Mouse (Mus musculus) left cerebral cortex, adult 2 months (tissue): ENCODE data around the gene B3galt4. TPM values are rescaled to one million over a fixed set of nuclear protein-coding genes. Genes with fewer than 3 reads are reported as not detected.

ENCODE experiments used
- DNase-seq, 2 experiments: peaks; one replicate each; pipeline ENCODE4 v3.0.0; 2021 to 2022; ENCODE audit warnings: low spot score in 2 of 2, mixed read lengths in 1 of 2; ENCODE audit errors: extremely low spot score in 1 of 2
- H3K27ac ChIP-seq: fragments of 200-600 bp; 2 replicates; pipeline ENCODE4 v1.8.1; 2022
- H3K4me3 ChIP-seq: fragments of 200-600 bp; 2 replicates; pipeline ENCODE4 v1.8.1; 2022
- CTCF ChIP-seq: fragments of 200-600 bp; IDR thresholded peaks from 2 replicates; pipeline ENCODE4 v1.8.1; 2022; ENCODE audit warnings: antibody characterized with exemption, mild to moderate bottlenecking, moderate library complexity
- intact Hi-C: fragments of 180-260 bp; cut with DNase I; formaldehyde crosslinking; loops from one replicate; pipeline ENCODE4 v1.15.1; 2025
- total RNA-seq, 2 experiments: library from RNA; stranded (reverse); gene quantifications; 2 replicates each; pipeline ENCODE4 v1.2.3; 2021

Gene B3galt4
- total RNA-seq, 2 experiments from 2014 or later = 6.3 to 6.5 TPM

DNA sequence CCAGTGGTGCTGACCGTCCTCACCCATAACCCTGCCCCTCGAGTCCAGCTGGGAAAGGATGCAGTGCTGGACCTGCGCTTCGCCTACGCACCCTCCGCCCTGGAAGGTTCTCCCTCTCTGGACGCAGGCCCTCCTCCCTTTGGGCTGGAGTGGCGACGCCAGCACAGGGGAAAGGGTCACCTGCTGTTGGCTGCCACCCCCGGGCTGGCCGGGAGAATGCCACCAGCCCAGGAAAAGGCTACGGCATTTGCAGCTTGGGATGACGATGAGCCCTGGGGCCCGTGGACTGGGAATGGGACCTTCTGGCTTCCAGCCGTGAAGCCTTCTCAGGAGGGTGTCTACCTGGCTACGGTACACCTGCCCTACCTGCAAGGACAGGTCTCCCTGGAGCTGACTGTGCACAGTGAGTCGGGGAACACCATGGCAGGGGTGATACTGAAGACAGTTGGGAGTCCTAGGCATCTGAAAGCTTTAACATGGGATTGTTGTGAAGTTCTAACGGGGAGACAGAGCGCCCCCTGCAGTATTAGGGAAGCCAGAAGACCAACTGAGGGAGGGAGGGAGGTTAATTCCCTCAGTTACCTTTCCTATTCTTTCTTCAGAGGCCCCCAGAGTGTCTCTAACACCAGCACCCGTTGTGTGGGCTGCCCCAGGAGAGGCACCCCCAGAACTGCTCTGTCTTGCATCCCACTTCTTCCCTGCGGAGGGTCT, 25.7 kb downstream of the B3galt4 start:
- TF ChIP-seq CTCF = peak; percentile 6
- DNase-seq = no peak
- Histone ChIP-seq H3K27ac (no peak overlapping the region), H3K4me3 (no peak overlapping the region)
- intact Hi-C loops = loop anchor here (10.0 kb wide), 1 partner anchor 1541 kb away; the partner anchor contains the start of gene Wiz

DNA sequence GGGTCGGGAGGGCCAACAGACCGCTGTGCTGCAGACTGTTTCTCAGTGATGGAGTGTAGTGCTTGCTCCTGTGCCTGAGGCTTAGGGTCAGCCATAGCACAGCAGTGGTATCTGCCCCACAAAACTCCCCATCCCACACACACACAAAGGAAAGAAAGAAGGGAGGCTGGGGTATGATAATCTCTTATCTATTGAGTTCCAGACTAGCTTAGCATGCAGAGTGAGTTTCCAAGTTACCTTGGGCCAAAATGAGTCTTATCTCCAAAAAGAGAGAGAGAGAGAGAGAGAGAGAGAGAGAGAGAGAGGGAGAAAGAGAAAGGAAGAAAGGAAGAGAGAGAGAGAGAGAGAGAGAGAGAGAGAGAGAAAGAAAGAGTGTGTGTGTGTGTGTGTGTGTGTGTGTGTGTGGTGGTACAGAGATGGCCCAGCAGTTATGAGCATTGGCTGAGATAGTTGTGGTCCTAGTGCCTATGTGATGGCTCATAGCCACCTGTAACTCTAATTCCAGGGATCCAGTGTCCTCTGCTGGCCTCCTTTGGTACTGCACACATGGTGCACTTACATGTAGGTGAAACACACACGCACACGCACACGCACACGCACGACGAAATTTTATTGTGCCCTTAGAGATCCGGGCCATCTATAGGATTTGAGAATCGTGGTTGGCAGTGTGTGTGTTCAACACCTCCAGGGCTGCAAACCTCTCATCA, 26.6 kb downstream of the B3galt4 start:
- intact Hi-C loops = loop anchor here (10.0 kb wide), 1 partner anchor 1540 kb away; the partner anchor contains the start of gene Wiz
- H3K27ac ChIP-seq = no peak overlapping the region
- no peak overlapping the region for H3K4me3 ChIP-seq
- TF ChIP-seq CTCF = peak; percentile 29
- DNase-seq = no peak

DNA sequence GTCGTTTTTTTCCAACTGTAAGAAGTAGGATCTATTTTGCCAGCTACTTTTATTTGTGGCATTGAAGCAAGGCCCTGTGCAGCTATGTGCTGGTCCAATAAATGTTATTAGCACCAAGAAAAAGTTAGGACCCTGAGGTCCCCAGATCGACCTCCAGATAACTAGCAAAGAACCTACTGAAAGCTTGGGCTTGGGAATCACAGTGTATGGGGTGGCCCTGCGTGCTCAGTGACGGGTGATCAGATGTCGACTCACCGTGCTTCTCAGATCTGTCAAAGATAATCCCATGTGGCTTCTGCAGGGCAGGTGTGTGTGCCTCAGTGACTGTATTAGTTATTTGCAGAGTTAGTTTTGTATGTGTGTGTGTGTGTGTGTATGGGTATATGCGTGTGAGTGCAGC, 29.9 kb downstream of the B3galt4 start:
- intact Hi-C loops = loop anchor here (2.0 to 10.0 kb wide), 2 partner anchors 25 to 1537 kb away; partner anchors contain the start of gene Wiz
- Histone ChIP-seq H3K4me3 (no peak overlapping the region), H3K27ac (no peak overlapping the region)
- no peak for TF ChIP-seq CTCF
- no peak for DNase-seq

DNA sequence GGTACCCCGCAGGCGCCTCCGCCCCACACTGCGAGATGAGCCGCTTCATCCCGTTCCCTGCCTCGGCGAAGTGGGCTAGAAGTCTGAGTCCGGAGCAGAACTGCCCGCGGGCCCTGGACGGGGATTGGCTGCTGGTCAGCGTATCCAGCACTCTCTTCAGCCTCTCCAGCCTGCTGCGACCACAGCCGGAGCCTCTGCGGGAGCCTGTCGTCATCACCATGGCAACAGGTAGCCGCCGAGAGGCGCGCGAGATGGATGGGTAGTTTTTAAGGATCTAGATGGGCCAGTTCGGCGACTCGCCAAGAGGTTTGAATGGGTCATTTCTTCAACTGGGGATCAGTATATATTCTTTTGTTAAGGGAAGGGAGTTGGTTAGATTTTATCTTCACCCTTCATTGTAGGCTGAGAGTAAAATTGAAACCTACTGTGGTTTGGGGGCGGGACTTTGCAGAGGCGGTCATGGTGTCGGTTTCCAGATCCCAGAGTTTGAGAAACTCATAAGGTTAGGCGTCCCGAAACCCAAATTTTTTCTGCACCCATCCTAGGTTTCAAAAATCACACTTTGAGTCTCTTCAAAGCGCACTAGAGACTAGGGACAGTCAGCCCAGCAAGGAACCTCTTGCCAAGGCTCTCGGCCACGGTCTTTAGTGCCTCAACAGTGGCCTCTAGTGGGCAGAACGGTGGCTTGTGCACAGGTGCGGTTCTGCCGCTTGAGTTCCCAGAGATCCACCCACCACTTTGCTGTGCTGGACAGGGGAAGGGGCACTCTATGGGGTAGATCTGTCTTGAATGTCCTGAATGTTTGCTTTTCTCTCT, 30.8 kb downstream of the B3galt4 start:
- peak; percentile 83 for TF ChIP-seq CTCF
- Histone ChIP-seq H3K4me3 (peak overlapping the region; percentile 56), H3K27ac (peak overlapping the region; percentile 80)
- intact Hi-C loops = loop anchor here (2.0 to 10.0 kb wide), 2 partner anchors 24 to 1536 kb away; partner anchors contain the start of gene Wiz
- DNase-seq = peak; percentile 78 to 82

DNA sequence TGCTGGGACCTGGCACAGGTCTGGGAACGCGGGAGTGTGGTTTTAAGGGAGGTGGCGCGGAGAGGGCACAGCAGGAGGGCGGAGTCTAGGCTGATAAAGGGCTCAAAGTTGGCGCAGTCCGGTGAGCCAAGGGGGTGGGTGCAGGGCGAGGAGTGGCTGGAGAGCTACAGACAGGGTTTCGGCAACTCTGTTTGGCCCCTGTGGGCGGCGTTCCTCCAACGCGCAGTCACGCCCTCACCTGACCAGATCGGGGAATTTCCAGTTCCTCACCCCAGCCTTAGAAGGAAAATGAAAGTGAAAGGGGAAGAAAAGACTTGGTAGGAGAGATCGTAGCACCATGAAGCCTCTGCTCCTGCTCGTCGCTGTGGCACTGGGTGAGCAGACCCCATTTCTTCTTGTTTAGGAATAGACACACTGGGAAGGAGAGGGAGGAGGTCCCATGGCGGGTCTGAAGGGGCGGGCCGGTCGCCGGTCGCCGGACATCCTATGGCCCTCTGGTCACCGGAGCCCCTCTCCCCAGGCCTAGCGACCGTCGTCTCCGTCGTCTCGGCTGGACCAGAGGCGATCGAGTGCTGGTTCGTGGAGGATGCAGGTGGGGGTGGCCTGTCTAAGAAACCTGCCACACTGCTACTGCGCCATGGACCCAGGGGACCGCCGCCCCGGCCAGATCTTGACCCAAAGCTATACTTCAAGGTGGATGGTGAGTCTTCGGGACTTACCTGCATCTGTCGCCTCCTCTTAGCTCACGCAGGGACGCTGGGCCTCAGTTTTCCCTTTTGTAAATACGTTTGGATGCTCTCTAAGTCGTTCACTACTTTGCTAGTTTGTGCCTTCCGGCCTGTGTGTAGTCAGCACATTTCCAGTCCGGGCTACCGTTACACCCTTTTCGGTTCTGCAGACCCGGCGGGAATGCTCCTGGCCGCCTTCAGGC, 31.7 kb downstream of the B3galt4 start:
- peak in 1 of 2 experiments; percentile 60 for DNase-seq
- Histone ChIP-seq H3K4me3 (peak overlapping the region; percentile 56), H3K27ac (peak overlapping the region; percentile 80)
- intact Hi-C loops = loop anchor here (2.0 to 10.0 kb wide), 2 partner anchors 23 to 1535 kb away; partner anchors contain the start of gene Wiz
- TF ChIP-seq CTCF = no peak; the same call in 1 of the 2 replicates

DNA sequence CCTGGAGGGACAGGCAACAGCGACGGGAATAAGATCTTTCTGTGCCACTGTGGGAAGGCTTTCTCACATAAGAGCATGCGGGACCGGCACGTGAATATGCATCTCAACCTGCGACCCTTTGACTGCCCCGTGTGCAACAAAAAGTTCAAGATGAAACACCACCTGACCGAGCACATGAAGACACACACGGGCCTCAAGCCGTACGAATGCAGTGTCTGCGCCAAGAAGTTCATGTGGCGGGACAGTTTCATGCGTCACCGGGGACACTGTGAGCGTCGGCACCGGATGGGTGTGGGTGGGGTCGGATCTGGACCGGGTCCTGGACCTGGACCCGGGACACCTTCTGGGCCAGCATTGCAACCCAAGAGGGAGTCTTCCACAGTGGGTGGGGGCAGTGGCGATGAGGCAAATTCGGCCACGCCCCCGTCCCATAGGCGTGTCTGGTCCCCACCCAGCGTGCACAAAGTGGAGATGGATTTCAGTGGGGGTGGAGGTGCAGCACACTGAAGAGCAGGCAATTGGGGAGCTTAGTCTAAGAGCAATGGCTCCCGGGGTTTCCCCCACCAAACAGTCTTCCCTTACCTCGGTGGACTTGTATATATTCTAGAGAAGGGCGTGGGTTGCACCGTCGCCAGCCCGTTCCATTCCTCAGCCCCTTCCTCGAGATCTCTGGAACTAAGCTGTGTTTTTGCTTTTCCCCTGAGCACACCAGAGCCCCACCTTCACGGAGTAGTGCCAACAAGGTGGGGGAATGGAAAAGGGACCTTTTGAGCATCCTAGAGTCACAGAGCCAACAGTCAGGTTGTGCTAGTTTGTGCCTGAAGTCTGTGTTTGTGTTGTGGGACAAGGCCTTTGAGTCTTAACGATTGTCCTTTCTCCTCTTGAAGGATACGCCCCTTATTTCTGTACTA, 32.7 kb downstream of the B3galt4 start:
- intact Hi-C loops = no loop called here
- Histone ChIP-seq H3K27ac (peak overlapping the region; percentile 21; the same call in 1 of the 2 replicates), H3K4me3 (peak overlapping the region; percentile 56)
- TF ChIP-seq CTCF = no peak
- no peak for DNase-seq

DNA sequence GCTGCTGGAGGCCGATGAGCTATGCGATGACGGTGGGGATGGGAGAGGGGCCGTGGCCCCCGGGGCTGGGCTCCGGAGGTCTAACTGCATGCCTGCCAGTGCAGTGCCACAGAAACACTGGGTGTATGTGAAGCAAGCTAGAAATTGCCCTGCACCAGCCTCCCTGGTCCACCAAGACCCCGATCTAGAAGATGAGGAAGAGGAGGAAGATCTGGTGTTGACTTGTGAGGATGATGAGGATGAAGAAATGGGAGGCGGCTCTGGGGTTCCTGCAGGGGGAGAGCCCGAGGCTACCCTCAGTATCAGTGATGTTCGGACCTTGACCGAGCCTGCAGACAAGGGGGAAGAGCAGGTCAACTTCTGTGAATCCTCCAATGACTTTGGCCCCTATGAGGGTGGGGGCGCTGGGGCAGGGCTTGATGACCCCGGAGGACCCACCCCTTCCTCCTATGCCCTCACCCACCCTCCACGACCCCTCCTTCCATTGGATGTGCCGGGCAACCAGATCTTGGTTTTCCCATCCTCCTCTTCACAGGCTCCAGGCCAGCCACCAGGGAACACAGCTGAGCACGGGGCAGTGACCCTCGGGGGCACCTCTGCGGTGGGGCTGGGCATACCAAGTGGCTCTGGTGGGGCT, 33.5 kb downstream of the B3galt4 start:
- intact Hi-C loops = no loop called here
- H3K4me3 ChIP-seq = no peak overlapping the region
- no peak overlapping the region for H3K27ac ChIP-seq
- DNase-seq = no peak
- no peak for TF ChIP-seq CTCF

DNA sequence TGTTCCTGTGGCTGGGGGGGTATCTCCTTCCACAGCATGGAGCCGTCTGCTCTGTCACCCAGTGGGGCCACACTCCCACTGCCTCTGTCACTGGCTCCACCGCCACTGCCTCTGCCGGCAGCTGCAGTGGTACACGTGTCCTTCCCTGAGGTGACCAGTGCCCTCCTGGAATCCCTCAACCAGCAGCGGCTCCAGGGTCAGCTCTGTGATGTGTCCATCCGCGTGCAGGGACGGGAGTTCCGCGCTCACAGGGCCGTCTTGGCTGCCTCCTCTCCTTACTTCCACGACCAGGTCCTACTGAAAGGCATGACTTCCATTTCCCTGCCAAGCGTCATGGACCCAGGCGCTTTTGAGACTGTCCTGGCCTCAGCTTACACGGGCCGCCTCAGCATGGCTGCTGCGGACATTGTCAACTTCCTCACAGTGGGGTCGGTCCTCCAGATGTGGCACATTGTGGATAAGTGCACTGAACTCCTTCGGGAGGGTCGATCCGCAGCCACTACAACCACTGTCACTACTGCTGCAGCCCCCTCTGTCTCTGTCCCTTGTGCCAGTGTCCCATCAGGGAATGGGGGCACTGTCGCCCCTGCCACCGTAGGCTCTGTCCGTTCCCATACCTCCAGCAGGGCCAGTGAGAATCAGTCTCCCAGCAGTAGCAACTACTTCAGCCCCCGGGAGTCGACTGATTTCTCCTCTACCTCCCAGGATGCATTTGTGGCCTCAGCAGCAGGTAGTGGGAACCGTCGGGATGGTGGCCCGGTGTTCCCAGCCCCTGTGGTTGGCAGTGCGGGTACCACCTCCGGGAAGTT, 34.2 kb downstream of the B3galt4 start:
- no peak overlapping the region for H3K27ac ChIP-seq
- TF ChIP-seq CTCF = no peak
- peak overlapping the region; percentile 56 for H3K4me3 ChIP-seq
- no peak for DNase-seq
- intact Hi-C loops = no loop called here

DNA sequence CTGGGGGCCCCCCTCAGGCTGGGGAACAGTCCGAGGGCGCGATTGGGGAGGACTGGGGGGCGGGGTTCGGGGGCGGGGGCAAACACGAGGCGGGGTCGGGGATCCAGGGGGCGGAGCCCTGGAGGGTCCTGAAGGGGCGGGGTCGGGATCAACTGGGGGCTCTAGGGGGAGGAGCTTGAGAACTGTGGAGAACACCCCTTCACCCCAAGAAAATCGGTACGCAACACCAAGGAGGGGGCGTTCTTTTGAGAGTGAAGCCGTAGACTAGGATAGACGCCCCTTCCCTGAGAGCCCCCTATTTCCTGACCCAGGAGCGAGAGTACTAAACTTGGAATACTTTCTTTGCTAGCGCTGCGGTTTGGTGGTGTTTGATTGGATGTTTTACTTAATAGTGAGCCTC, 35.0 kb downstream of the B3galt4 start:
- H3K27ac ChIP-seq = peak overlapping the region; percentile 44; the same call in 1 of the 2 replicates
- no peak for TF ChIP-seq CTCF
- intact Hi-C loops = no loop called here
- no peak for DNase-seq
- peak overlapping the region; percentile 56 for H3K4me3 ChIP-seq
